Mouse (Mus musculus) limb, embryonic 11.5 days (tissue): ENCODE measurements at regions not wholly inside any gene's neighbourhood (a gene's known extent, or its start where the extent isn't known, plus 50 kb on each side); places are given as distances from the start of the nearest gene placed in this dataset. TPM values are rescaled to one million over a fixed set of nuclear protein-coding genes. Genes with fewer than 3 reads are reported as not detected.

ENCODE experiments used
- microRNA-seq: library from miRNA; unstranded; fragments of <30 nt; microRNA quantifications from one replicate; pipeline ENCODE4, GENCODE M21; 2016

Small RNA genes in the stretch of these regions (microRNA-seq; reads per million reads assigned to microRNA genes)
- gene Gm24923: not detected
- gene Mir344-2: not detected
- gene Mir344f: not detected
- not detected for gene Mir344g
- gene Mir344i: not detected
